Mouse (Mus musculus): ENCODE measurements at regions not wholly inside any gene's neighbourhood (a gene's known extent, or its start where the extent isn't known, plus 50 kb on each side); places are given as distances from the start of the nearest gene placed in this dataset.
"Not testable (repeated sequence)": the region's sequence is repeated elsewhere in the genome, so short reads cannot be mapped to it uniquely, and the experiment has no call there.

DNA sequence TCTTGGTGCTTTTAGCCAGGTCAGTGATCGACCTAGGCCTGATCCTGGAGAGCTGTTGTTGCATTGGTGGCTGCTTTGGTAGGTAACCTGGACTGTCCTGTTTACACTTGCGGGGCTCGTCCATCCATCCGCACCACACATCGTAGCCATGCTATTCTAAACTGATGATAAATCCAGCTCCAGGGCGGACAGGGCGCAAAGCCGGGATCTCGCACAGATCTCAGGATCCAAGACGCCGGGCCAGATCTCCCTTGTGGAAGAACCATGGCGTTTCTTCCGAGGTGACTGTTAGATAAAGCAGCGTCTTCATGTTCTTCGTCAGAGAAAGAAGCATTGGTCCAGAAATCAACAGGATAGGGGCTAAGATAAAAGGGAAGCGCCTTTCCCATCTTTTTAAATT lies 115.6 kb downstream of the Sec16b start:
- DNase-seq: not testable (repeated sequence)

DNA sequence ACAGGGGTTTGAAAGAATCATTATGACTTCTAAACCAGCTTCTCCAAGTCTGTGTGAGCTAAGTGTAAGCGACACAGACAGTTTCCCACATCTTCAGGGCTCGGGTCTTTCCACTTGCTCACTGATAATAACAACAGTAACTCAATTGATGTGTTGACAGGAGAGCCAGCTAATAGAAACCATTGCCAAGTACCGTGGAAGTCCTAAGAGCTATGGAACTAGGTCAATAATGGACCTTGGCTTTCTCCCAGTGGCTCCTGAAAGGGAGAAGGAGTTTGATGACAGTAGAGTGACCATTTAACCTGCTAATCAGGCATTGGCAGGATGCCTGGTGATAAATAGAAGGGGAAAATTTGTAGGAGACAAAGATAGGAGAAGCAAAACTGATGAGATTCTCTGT lies 126.1 kb downstream of the Sec16b start:
- no peak for DNase-seq

DNA sequence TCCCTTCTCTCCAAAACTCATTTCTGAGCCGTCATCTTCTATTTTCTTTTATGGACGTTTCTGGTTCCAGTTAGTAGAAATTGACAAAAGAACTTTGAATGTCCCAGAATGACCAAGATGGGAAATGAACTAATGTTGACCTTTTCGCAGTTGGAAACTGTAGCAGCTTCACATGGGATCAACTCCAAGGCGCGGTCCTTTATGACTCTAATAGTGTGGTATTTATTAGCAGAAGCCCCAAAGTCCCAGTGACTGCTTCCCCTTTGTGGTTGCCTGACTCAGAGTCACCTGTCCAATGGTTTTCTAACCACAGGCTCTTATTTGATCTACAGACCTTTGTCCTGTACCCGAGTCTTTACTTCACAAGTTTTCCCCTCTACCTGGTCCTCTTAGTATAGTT lies 126.9 kb downstream of the Sec16b start:
- no peak for DNase-seq

DNA sequence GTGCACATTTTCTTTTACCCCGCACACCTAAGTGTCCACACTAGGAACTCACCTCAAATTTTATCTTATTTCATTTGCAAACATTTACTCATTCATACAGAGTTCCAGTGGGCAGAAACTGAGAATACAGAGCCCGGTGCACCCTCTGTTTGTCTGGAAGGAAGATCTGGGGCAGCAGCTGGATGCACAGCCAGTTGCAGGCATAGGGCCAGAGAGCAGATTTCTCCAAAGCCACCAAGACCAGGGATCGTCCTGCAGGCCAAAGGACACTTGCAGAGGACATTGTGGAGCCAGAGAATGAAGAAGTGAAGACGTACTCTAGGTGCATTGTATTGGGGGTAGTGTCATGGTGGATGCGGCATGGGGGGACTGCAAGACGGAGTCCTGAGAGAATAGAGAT lies 129.2 kb downstream of the Sec16b start:
- no peak for DNase-seq

DNA sequence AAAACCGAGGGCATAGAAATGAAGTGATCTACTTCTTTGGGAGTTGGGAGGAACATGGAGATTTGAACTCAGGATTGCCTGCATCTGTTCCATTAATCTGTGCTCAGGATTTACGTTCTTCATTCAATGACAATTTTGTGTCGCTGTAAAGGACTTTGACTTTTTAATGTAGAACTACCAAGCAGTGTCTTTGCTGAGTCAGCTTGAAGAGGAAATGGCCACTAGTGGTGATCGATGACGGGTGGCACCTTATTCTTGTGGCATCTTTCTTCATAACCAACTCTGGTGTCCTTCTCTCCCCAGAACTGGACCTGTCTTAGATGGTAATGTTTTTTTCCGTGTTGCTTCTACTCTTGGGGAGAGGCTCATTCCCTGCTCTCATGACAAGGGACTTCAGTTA lies 137.0 kb downstream of the Sec16b start:
- DNase-seq: no peak

DNA sequence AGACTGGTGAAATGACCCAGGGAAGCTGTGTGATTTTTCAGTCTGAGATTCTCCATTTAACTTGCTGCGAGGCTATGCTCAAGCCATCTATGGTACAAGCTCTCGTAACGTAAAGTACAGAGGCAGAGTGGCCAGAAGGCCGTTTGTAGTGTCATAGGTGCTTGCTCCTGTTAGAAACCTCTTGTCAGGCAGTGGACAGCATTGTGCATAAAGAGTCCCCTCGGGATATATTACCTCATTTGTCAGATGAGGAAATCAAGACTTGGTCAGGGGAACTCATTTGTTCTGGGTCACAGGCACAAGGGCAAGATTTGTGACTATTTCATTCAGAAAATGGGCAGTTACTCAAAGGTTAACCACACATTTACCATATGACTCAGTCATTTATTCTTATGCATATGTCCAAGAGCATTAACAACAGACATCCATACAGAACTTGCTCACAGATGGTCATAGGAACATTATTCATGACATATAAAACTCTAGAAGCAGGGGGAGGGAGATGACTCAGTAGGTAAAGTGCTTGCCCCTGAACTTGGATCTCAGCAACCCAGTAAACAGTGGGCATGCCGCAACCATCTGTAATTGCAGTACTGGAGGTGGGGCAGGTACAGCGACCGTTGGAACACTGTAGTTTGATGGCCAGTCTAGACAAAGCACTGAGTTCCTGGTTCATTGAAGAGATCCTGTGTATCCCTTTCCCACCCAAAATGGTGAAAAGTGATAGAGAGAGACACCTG lies 139.3 kb downstream of the Sec16b start:
- DNase-seq: no peak

DNA sequence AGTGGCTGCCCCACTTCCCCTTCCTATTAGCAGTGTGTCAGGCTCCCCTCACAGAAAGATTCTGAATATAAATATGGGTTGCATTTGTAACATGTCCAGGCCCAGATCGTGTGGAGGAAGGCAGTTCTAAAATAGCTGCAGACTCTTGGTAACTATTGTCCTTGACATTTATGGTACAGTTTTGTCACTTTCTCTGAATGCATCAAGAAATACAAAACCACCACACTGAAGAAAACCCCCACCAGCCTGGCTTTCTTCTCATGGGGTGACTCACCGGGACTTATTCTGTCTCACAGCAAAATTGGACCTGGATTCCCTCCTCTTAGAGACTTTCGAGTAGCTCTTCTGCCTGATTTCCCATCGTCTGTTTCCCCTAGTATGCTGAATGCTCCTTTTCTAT lies 148.9 kb downstream of the Sec16b start:
- DNase-seq: no peak

DNA sequence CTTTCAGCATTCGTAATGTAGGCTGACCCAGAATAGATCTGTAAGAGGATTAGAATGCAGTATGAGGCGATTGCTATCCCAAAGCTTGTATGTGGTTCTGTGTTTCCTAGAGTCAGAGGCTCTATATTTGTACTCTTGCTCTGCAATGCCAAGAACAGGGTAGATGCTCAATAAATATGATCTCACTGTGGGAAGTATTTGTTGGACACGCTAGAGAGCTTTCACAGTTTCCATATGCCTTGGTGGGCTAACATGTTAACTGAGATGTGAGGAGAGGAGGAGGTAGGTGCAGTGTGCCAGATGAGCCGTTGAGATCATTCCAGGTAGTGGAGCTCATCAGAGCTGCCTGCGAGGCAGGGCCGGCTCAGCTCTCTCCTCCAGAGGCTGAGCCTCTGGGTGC lies 163.1 kb downstream of the Sec16b start:
- DNase-seq: no peak

DNA sequence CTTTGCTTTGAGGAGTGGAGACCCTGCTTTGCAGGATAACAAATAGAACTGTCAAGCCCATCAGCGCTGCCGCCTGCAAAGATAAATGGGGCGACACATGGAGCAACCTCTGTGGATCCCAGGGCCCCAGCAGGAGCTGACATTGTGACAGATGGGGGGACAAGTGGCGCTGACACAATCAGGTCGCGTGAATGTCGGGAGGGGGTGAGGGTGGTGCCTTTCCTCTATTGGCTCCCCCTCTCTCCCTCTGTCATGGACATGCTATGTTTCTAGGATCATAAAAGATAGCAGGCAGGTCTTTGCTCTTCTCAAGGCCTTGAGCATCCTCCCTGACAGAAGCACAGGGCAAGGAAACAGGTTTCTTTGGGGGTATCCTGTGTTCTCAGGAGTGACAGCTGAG lies 177.8 kb downstream of the Sec16b start:
- DNase-seq: no peak

DNA sequence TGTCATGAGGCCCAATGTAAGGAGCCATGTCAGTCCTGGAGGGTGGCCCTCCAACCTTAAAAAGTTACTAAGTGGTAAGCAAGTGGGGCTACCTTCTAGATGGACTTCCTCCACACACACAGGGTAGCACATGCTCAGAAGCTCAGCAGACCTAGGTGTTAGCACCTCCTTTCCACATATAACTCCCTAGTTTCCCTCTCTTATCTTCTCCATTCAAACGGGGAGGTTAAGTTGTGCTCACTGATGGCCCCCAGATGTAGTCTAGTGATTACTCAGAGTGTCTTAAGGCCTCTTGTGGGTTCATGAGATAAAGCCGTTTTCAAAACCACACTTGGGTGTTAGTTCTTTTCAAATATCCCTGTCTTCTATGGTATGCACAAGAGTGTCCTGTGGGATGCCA lies 188.7 kb downstream of the Sec16b start:
- DNase-seq: no peak

DNA sequence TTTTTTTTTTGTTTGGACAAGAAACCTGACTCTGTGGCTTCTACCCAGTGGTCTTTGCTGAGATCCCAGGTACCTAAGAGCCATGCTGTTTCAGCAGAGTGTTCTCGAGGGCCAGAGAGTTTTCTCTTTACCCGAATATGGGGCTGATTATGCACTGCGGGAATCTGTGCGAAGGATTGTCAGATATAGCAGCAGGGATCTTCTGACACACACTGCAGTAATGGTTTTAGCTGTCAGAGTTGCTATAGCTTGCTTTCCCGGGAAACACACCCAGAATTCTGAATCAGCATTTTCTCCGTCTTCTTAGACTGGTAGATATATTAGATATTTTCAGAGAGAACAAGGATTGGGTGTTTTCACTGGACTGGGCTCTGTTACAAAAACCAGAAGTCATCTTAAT lies 197.1 kb downstream of the Sec16b start:
- no peak for DNase-seq

DNA sequence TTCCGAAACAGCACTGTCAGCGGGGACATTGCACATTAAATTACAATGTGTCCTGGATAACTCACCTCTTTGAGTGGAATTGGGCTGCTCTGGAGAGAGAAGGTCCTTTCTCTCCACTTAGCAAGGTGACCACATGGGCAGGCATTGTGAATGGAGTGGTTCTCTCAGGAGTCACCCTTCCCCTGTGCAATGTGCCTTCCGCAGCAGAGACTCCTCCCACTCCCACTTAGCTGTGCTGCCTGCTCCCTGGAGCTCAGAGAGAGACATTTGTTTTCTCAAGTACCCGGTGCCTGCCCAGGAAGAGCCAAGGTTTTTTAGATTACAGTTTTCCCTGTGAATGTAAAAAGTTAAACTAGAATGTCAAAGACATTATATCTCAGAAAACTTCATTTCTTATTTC lies 198.8 kb downstream of the Sec16b start:
- DNase-seq: no peak

DNA sequence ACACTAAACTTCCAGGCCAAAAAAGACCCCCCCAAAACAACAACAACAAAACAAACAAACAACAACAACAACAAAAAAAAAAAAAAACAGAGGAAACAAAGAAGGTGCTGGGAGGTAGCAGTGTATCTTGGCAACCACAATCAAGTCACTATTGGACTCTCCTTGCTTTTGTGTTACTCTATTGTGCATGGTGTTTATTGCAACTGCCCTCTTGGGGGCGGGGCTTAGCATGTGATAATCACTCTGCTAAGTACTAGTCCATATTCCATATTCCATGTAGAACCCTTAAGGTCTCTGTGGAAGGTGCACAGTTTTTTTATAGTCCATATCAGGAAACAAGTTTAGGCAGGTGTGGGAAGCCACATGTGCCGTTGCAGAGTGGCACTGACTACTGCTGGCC lies 200.7 kb downstream of the Sec16b start:
- no peak for DNase-seq

DNA sequence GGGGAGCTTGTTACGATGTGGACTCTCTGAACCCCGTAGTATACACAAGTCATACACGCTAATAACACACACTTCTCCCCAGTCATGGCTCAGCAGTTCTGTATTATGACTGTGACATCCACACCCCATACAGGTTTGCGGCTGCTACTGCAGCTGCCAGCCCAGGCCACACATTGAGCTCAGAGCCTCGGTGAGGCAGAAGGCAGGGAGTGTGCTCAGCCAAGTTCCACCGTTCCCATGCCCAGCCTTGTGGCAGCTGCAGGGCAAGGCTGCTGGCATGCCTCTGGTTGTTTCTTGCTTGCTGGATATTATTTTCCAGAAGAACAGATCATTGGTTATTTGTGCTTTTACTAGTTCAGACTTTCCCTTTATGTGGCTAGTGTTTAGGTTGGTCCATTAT lies 202.6 kb downstream of the Sec16b start:
- DNase-seq: no peak

DNA sequence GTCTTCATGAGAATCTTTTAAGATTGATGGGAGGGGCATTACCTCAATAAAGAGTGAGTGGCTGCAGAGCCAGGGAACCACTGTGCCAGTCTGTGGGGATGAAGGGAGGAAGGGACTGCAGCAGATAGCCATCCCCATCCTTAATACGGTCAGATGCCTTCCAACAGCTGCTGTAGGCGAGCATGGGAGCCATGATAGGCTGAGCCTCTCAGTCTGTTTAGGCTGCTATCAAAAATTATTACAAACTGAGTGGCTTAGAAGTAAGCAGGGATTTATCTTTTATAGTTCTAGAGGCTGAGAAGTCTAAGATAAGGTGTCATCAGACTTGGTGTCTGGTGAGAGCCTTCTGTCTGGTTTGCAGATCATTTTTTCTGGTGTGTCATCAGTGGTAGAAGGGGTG lies 204.3 kb downstream of the Sec16b start:
- DNase-seq: no peak

DNA sequence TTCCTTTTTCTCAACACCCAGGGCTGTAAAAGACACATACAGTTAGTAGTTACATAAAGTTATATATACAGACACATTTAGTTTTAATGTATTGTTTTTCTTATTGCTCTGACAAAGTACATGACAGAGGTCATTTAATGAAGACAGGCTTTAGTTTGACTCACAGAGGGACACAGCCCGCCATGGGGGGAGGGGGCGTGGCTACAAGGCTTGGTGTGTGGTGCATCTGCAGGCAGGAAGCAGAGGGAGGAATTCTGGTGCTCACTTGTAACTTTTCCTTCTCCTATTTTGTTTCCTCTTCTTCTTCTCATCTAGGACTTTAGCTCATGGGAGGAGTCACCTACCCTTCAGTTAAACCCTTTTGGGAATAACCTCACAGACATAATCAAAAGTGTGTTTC lies 206.0 kb downstream of the Sec16b start:
- DNase-seq: no peak

DNA sequence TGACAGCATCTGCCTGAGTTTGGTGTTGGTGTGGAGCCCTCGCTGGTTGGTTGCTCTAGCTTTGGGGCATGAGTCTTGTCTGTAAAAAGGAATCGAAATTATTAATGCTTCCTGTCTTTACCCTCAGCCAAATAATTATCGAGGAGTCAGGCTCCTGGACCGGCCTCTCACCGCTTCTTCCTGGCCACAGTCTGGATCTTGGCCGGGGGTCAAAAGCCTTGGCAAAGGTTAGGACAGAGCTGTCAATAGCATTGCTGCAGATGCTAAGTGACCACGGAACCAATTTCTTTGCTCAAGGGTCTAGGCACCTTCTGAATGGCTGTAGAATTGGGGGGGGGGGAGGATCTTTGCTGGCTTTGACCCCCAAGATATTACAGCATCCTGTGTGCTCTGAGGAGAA lies 207.3 kb downstream of the Sec16b start:
- DNase-seq: no peak

DNA sequence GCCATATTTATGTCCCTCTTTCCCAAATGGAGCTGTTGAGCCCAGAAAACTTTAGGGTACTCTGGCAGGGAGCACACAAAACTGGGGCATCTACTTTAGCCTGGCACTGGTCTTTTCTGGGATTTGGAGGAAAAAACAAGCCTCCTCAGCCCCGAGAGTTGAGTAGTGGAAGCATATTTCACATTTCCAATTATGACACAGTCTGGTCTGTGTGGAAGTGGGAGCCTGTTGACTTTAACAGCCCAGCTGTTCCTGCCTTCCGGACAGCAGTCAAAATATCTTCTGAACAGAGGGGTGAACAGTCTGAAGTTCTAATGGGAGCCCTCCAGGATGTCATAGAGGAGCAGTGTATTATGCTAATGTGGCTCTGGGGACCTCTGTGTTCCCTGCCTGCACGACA lies 209.1 kb downstream of the Sec16b start:
- DNase-seq: no peak

DNA sequence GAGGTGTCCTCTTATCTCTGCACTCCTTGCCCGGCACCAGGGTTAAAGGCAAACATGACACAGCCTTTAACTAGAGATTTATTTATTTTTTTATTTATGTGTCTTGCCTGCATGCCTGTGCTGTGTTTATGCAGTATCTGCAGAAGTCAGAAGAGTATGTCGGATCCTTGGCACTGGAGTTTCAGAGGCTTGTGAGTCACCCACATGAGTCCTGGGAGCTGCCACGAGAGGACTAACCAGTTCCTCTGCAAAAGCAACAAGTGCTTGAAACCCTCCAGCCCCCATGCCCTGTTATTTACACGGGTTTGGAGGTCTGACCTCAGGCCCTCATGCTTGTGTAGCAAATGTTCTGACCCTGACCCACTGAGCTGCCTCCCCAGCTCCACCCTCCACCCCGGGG lies 210.6 kb downstream of the Sec16b start:
- no peak for DNase-seq

DNA sequence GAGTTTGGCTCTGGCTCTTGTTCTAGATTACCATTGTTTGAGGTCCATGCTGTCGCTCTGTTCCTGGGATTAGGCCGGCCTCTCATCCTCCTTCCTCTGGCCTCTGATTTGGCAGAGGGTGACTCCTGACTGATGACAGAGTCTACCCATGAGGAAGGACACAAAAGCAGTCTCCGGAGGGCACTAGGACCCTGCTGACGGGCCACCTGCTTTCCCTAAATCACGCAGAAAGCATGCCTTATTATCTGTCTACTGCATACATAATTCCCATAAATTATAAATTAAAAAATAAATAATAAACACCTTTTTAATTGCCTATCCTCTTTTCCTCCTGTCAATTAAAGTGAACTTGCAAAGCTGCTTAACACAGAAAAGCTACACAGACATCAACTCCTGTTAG lies 215.4 kb downstream of the Sec16b start:
- no peak for DNase-seq

DNA sequence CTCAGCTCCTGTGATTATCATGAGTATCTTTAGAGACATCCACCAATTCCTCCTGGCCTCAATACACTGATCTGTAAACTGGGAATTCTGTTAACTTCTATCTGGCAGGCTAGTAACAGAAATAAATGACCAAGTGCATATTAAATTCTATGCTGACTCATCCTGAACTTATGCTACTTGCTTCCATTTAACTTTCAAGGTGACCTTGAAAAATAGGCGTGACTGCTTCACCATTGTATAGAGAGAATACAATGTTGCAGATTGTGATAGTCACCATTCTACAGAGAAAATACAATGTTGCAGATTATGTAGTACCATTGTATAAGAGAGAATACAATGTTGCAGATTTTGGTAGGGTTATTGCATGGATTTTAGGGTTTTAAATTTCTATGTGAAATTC lies 224.6 kb downstream of the Sec16b start:
- DNase-seq: no peak

DNA sequence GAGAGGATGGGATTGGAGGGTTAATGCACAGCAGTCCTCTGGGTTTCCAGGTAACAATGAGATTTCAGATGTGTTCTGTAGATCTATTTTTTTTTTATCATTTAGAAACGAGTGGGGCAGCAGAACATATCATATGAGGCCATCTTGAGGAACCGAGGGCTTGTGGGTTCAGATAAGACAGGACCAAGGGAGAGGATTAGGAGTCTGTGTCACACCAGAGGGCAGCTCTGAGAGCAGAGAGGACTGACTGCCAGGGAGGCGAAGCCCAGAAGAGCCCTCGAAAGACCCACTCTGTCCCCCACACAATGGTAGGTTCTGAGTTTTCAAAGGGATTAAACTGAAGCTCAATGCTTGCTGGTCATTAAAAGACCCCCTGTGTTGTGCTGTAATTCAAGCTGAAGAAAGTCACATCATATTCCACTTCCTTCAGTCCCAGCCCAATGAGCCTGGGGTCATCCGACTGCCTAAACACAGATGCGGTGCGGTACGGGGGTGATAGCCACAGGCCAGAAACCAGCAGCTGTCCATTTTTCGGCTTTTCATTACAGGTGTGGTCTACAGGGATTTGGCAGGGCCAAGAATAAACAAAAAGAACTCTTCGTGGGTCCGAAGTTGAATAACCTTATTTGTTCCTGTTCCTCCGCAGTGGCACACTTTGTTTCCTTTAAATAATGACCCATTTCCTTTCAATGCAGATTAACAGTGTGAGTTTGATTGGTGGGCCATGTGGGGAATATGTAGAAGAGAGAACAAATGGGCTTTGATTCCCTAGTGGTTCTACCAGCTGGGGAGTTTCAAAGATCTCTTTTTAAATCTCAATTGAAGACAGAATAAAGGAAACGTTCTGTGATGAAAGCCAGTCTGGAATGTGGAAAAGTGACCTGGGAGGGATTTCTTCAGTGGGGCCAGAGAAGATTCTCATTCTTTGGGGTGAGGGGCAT lies 234.5 kb downstream of the Sec16b start:
- no peak for DNase-seq

DNA sequence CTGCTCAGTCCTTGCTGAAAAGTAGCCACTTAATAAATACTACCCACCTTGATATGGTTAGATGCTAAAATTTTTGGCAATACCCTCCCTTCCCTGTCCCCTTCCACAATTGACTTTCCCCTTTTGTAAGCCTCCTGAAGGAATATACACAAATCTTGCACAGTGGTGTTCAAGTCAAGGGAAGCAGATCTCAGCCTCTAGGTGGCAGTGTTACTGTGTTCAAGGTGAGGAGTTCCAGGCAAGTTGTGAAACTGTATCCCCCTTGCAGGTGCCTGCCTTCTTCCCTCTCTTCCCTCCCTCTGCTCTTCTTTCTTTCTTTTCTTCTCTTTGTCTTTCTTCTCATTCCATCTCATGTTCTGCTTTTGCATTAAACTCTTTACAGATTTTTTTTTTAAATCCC lies 239.1 kb downstream of the Sec16b start:
- peak; percentile 70 for DNase-seq

DNA sequence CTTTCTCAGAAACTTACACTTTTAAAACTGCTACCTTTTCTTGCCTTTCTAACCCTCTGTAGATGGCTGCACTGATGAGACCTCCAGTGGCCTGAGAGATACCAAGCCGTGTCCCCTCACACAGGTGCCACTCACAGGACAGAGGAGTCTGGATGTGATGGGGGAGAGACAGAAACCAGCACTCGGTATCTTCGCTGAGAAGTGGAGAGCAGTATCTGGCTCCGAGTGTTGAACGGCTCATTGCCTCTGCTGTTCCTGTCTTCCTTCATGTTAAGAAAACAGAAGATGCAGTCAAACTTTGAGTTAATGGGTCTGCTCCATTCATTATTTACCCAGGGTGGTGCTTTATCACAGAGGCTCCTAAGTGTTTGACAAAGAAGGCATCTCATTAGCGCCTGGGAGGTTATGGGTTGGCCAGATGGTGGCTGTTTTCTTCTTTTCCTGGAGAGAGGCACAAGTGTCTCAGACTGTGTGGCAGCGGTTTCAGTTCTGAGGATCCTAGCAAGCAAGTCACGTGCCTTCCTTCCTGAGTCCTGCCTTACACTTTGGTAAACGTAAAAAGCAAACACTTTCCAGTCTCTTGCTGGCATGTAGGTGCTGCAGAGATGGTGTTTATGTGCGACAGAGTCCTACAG lies 248.6 kb downstream of the Sec16b start:
- DNase-seq: no peak
